Mouse (Mus musculus) C2C12 (cell line): ENCODE measurements at regions not wholly inside any gene's neighbourhood (a gene's known extent, or its start where the extent isn't known, plus 50 kb on each side); places are given as distances from the start of the nearest gene placed in this dataset.

Experiments
- CTCF ChIP-seq: IDR thresholded peaks from one replicate; pipeline ENCODE4 v1.5.1; 2011; ENCODE audit not compliant: control insufficient read depth, insufficient read depth, insufficient read length
- MAX ChIP-seq: IDR thresholded peaks from one replicate; pipeline ENCODE4 v1.6.1; 2011; ENCODE audit warnings: mild to moderate bottlenecking, control low read depth
- MYOD1 ChIP-seq: IDR thresholded peaks from one replicate; pipeline ENCODE4 v1.6.1; 2011; ENCODE audit warnings: low read depth; ENCODE audit not compliant: control insufficient read depth, insufficient read length

DNA sequence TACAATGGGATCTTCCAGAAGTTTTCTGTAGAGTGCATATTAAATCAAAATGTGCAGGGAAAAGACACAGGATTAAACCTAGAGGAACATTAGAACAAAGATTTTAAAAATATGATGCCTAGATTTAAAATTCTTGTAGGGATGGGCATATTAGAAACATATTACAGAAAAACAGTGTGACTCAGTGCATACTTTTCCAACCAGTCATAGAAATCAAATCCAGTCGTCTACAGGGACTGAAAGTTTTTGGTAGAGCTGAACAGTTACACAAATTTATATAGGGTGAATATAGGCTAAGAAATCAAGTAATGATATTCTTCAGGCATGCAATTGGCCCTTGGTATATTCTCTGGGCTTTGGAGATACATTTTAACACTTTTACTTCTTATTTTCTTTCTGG, 845.3 kb upstream of the Rgs18 start:
- TF ChIP-seq MAX (no peak), CTCF (no peak), MYOD1 (no peak)
